Mouse (Mus musculus) kidney, postnatal 25 days (tissue): ENCODE measurements around the gene A630076J17Rik.
A peak's percentile ranks its signal among the peaks of the same experiment; 100 is the strongest.

ENCODE experiments used
- DNase-seq, 2 experiments: peaks; one replicate each; pipeline ENCODE4 v3.0.0; 2021; ENCODE audit warnings: mixed read lengths in 2 of 2

A630076J17Rik gene

GRCm38 (mm10) chr3:107230527-107230926 is at the start of gene A630076J17Rik:
TSS of gene A630076J17Rik (plus strand) at chr3:107230614.
- DNase-seq = no peak

GRCm38 (mm10) chr3:107180860-107181259 is 49.6 kb upstream of the A630076J17Rik start:
- DNase-seq = no peak

- no peak for DNase-seq
Observed at GRCm38 (mm10) chr3:107182756-107183155, 47.7 kb upstream of the A630076J17Rik start, which contains the start of gene Kcna10. TSS of gene Kcna10 (plus strand) at chr3:107183056.

GRCm38 (mm10) chr3:107183178-107183577 is 47.2 kb upstream of the A630076J17Rik start:
- no peak for DNase-seq

GRCm38 (mm10) chr3:107185597-107185996 is 44.8 kb upstream of the A630076J17Rik start:
- DNase-seq = no peak

- DNase-seq = no peak
Observed at GRCm38 (mm10) chr3:107187022-107187421, 43.4 kb upstream of the A630076J17Rik start.

- DNase-seq = peak in 1 of 2 experiments; percentile 18
Observed at GRCm38 (mm10) chr3:107188226-107188899, 42.1 kb upstream of the A630076J17Rik start.

GRCm38 (mm10) chr3:107201310-107202180 is 28.9 kb upstream of the A630076J17Rik start:
- no peak for DNase-seq

GRCm38 (mm10) chr3:107204413-107204812 is 26.0 kb upstream of the A630076J17Rik start:
- DNase-seq = no peak

- no peak for DNase-seq
Observed at GRCm38 (mm10) chr3:107205170-107205569, 25.2 kb upstream of the A630076J17Rik start.

GRCm38 (mm10) chr3:107205994-107206393 is 24.4 kb upstream of the A630076J17Rik start:
- peak; percentile 70 to 86 for DNase-seq

GRCm38 (mm10) chr3:107206490-107207150 is 23.8 kb upstream of the A630076J17Rik start:
- DNase-seq = no peak

- no peak for DNase-seq
Observed at GRCm38 (mm10) chr3:107207625-107208253, 22.7 kb upstream of the A630076J17Rik start.

- DNase-seq = no peak
Observed at GRCm38 (mm10) chr3:107214606-107215005, 15.8 kb upstream of the A630076J17Rik start.

GRCm38 (mm10) chr3:107216400-107217100 is 13.9 kb upstream of the A630076J17Rik start:
- DNase-seq = no peak

- no peak for DNase-seq
Observed at GRCm38 (mm10) chr3:107217101-107217480, 13.3 kb upstream of the A630076J17Rik start.

GRCm38 (mm10) chr3:107218572-107218971 is 11.8 kb upstream of the A630076J17Rik start:
- no peak for DNase-seq

- DNase-seq = no peak
Observed at GRCm38 (mm10) chr3:107221608-107222007, 8.8 kb upstream of the A630076J17Rik start, which contains the start of gene Cym. TSS of gene Cym (minus strand) at chr3:107221732.

- no peak for DNase-seq
Observed at GRCm38 (mm10) chr3:107223230-107223629, 7.2 kb upstream of the A630076J17Rik start.

GRCm38 (mm10) chr3:107225820-107226219 is 4.6 kb upstream of the A630076J17Rik start:
- no peak for DNase-seq

- no peak for DNase-seq
Observed at GRCm38 (mm10) chr3:107229221-107229620, 1.2 kb upstream of the A630076J17Rik start.

- DNase-seq = no peak
Observed at GRCm38 (mm10) chr3:107229822-107230221, 592 bp upstream of the A630076J17Rik start.
